ENCODE assay signal across 8 mouse cellular contexts in genomic region chr4:87367732-87368412, GRCm38 (mm10).
A peak's percentile ranks its signal among the peaks of the same experiment; 100 is the strongest.
DNase-seq lines count a peak whose midpoint lies in the region; ATAC-seq and TF ChIP-seq lines count a peak whose summit lies in the region.

No protein-coding gene starts in this region.

- no peaks in the 10 kb centered on the region for H3K36me3 ChIP-seq in embryonic facial prominence, embryonic 15.5 days
- no peaks in the 10 kb centered on the region for H3K36me3 ChIP-seq in heart, embryonic 10.5 days
- H3K36me3 ChIP-seq in kidney, embryonic 14.5 days (ENCODE audit: control insufficient read depth, insufficient read depth, low read length): no peaks in the 10 kb centered on the region
- no peaks in the 10 kb centered on the region for H3K36me3 ChIP-seq in limb, embryonic 14.5 days (ENCODE audit: control insufficient read depth, insufficient read depth, low read length)
- no peaks in the 10 kb centered on the region for H3K36me3 ChIP-seq in midbrain, embryonic 16.5 days (ENCODE audit: control insufficient read depth, insufficient read depth, low read length)
- H3K36me3 ChIP-seq in spleen, adult 2 months (ENCODE audit: control insufficient read depth, insufficient read depth, low read length): no peaks in the 10 kb centered on the region

- 4% methylated on average over 19 of the region's 19 CpGs for WGBS in embryonic facial prominence, embryonic 15.5 days
- WGBS in heart, embryonic 10.5 days: 10% methylated on average over 19 of the region's 19 CpGs
- WGBS in kidney, embryonic 14.5 days: 6% methylated on average over 19 of the region's 19 CpGs
- WGBS in limb, embryonic 14.5 days: 6% methylated on average over 19 of the region's 19 CpGs
- WGBS in midbrain, embryonic 16.5 days: 6% methylated on average over 19 of the region's 19 CpGs
- 13% methylated on average over 19 of the region's 19 CpGs for WGBS in spleen, adult 2 months

- H3K4me2 ChIP-seq in embryonic facial prominence, embryonic 15.5 days (replicated peaks): peak overlapping the region; percentile 63
- H3K4me2 ChIP-seq in kidney, embryonic 14.5 days (replicated peaks; ENCODE audit: low read depth, low read length): peak overlapping the region; percentile 78
- H3K4me2 ChIP-seq in limb, embryonic 14.5 days (replicated peaks; ENCODE audit: low read depth, low read length, severe bottlenecking): peak overlapping the region; percentile 65
- H3K4me2 ChIP-seq in midbrain, embryonic 16.5 days (ENCODE audit: low read length): peak overlapping the region; percentile 67

- no peaks in the 10 kb centered on the region; the same call in 1 of the 2 replicates for H3K4me1 ChIP-seq in bone marrow macrophage, adult 2 months (ENCODE audit: control insufficient read depth, insufficient read depth, low read length)
- H3K4me1 ChIP-seq in embryonic facial prominence, embryonic 15.5 days: peaks cover 29% of the 10 kb centered on the region
- H3K4me1 ChIP-seq in heart, embryonic 10.5 days: peaks cover 28% of the 10 kb centered on the region
- H3K4me1 ChIP-seq in kidney, embryonic 14.5 days (ENCODE audit: control insufficient read depth, insufficient read depth, low read length): peaks cover 15% of the 10 kb centered on the region
- H3K4me1 ChIP-seq in limb, embryonic 14.5 days (ENCODE audit: control insufficient read depth, insufficient read depth, low read length): peaks cover 22% of the 10 kb centered on the region
- H3K4me1 ChIP-seq in midbrain, embryonic 16.5 days (ENCODE audit: control insufficient read depth, insufficient read depth, low read length): peaks cover 18% of the 10 kb centered on the region
- no peaks in the 10 kb centered on the region; the same call in 1 of the 2 replicates for H3K4me1 ChIP-seq in spleen, adult 2 months (ENCODE audit: control insufficient read depth, insufficient read depth, insufficient read length)

- H3K9me3 ChIP-seq in embryonic facial prominence, embryonic 15.5 days (replicated peaks): no peaks in the 10 kb centered on the region
- H3K9me3 ChIP-seq in heart, embryonic 10.5 days: no peaks in the 10 kb centered on the region
- no peaks in the 10 kb centered on the region for H3K9me3 ChIP-seq in kidney, embryonic 14.5 days (ENCODE audit: control insufficient read depth, low read length)
- H3K9me3 ChIP-seq in limb, embryonic 14.5 days (ENCODE audit: control insufficient read depth, low read length): no peaks in the 10 kb centered on the region
- H3K9me3 ChIP-seq in midbrain, embryonic 16.5 days (replicated peaks; ENCODE audit: control insufficient read depth, low read length, poor library complexity, severe bottlenecking): no peaks in the 10 kb centered on the region

- TF ChIP-seq CTCF in bone marrow macrophage, adult 2 months (IDR thresholded peaks at IDR 0.05; ENCODE audit: low read depth, low read length): peak; percentile 94
- peak; percentile 94; the same call in 1 of the 2 replicates for TF ChIP-seq CTCF in spleen, adult 2 months (IDR thresholded peaks at IDR 0.05; ENCODE audit: extremely low read depth, insufficient read depth, insufficient read length, insufficient replicate concordance)

- H3K9ac ChIP-seq in embryonic facial prominence, embryonic 15.5 days: peak overlapping the region; percentile 44
- H3K9ac ChIP-seq in kidney, embryonic 14.5 days (ENCODE audit: low read depth, low read length): peak overlapping the region; percentile 66
- peak overlapping the region; percentile 67 for H3K9ac ChIP-seq in limb, embryonic 14.5 days (ENCODE audit: low read depth, low read length, severe bottlenecking)
- peak overlapping the region; percentile 69 for H3K9ac ChIP-seq in midbrain, embryonic 16.5 days (ENCODE audit: low read depth, low read length)

- H3K27ac ChIP-seq in bone marrow macrophage, adult 2 months (ENCODE audit: insufficient read depth, low read depth, low read length): no peak overlapping the region
- H3K27ac ChIP-seq in embryonic facial prominence, embryonic 15.5 days (replicated peaks): peak overlapping the region; percentile 84
- peak overlapping the region; percentile 89 for H3K27ac ChIP-seq in heart, embryonic 10.5 days
- H3K27ac ChIP-seq in kidney, embryonic 14.5 days (ENCODE audit: low read depth, low read length): peak overlapping the region; percentile 63
- H3K27ac ChIP-seq in limb, embryonic 14.5 days (replicated peaks; ENCODE audit: low read depth, low read length): peak overlapping the region; percentile 69
- peak overlapping the region; percentile 82 for H3K27ac ChIP-seq in midbrain, embryonic 16.5 days (ENCODE audit: low read length)
- H3K27ac ChIP-seq in spleen, adult 2 months (ENCODE audit: insufficient read depth, low read length): no peak overlapping the region

- peak; percentile 83 to 84 for DNase-seq in B cell, adult 2 months
- peak; percentile 92 for DNase-seq in heart, embryonic 10.5 days (ENCODE audit: low spot score)
- DNase-seq in limb, embryonic 14.5 days (ENCODE audit: low spot score): peak; percentile 90
- DNase-seq in spleen, adult 2 months (ENCODE audit: low read depth in 1 of 2, low spot score in 2 of 2): peak; percentile 30 to 68

- no peaks in the 10 kb centered on the region; the same call in 1 of the 2 replicates for H3K27me3 ChIP-seq in embryonic facial prominence, embryonic 15.5 days
- H3K27me3 ChIP-seq in heart, embryonic 10.5 days (ENCODE audit: insufficient read depth, poor library complexity, severe bottlenecking): no peaks in the 10 kb centered on the region
- H3K27me3 ChIP-seq in kidney, embryonic 14.5 days (ENCODE audit: control insufficient read depth, insufficient read depth, low read length): no peaks in the 10 kb centered on the region
- H3K27me3 ChIP-seq in limb, embryonic 14.5 days (ENCODE audit: control insufficient read depth, insufficient read depth, low read length): peaks cover 9% of the 10 kb centered on the region; the same call in 1 of the 2 replicates
- H3K27me3 ChIP-seq in midbrain, embryonic 16.5 days (ENCODE audit: control insufficient read depth, insufficient read depth, low read depth, low read length): no peaks in the 10 kb centered on the region
- no peaks in the 10 kb centered on the region for H3K27me3 ChIP-seq in spleen, adult 2 months (ENCODE audit: control insufficient read depth, insufficient read depth, low read length)

- ATAC-seq in embryonic facial prominence, embryonic 15.5 days (ENCODE audit: insufficient number of reproducible peaks, low FRiP score, low TSS enrichment, low read depth): peak; percentile 71
- peak; percentile 85 for ATAC-seq in kidney, embryonic 14.5 days (ENCODE audit: low FRiP score, low TSS enrichment)
- peak; percentile 82 for ATAC-seq in limb, embryonic 14.5 days (ENCODE audit: low FRiP score, low read depth)
- ATAC-seq in midbrain, embryonic 16.5 days: peak; percentile 90

- no peak for TF ChIP-seq POLR2A in bone marrow macrophage, adult 2 months (IDR thresholded peaks at IDR 0.05; ENCODE audit: borderline replicate concordance, low read depth, low read length)
- no peak for TF ChIP-seq POLR2A in limb, embryonic 14.5 days (IDR thresholded peaks at IDR 0.05; ENCODE audit: borderline replicate concordance, extremely low read depth, insufficient read depth, insufficient read length)
- no peak for TF ChIP-seq POLR2A in spleen, adult 2 months (IDR thresholded peaks at IDR 0.05; ENCODE audit: low read depth, low read length)

- H3K4me3 ChIP-seq in bone marrow macrophage, adult 2 months (ENCODE audit: insufficient read depth, low read length): peak overlapping the region; percentile 43
- H3K4me3 ChIP-seq in embryonic facial prominence, embryonic 15.5 days (replicated peaks): peak overlapping the region; percentile 51
- peak overlapping the region; percentile 59 for H3K4me3 ChIP-seq in heart, embryonic 10.5 days
- peak overlapping the region; percentile 45 for H3K4me3 ChIP-seq in kidney, embryonic 14.5 days (ENCODE audit: low read length)
- peak overlapping the region; percentile 44 for H3K4me3 ChIP-seq in limb, embryonic 14.5 days (replicated peaks; ENCODE audit: low read length)
- H3K4me3 ChIP-seq in midbrain, embryonic 16.5 days (ENCODE audit: low read depth, low read length): peak overlapping the region; percentile 42
- H3K4me3 ChIP-seq in spleen, adult 2 months (ENCODE audit: extremely low read depth, insufficient read depth, insufficient read length): 0 out of 2 replicates have a peak overlapping the region, but pooled peaks have one; percentile 28

Comparison
In these comparisons a context has a peak if more than half of its experiments do, and no peak if none do; other contexts are left out.
1. H3K27ac ChIP-seq: peak in embryonic facial prominence, embryonic 15.5 days (single experiment), heart, embryonic 10.5 days (single experiment), kidney, embryonic 14.5 days (single experiment), limb, embryonic 14.5 days (single experiment) and midbrain, embryonic 16.5 days (single experiment); none in bone marrow macrophage, adult 2 months (single experiment) and spleen, adult 2 months (single experiment).
2. Peak in every context shown above with its lines, with median percentiles within 50 percentile points of each other: DNase-seq, H3K4me3 ChIP-seq, ATAC-seq, H3K4me2 ChIP-seq and H3K9ac ChIP-seq.